Mouse (Mus musculus): ENCODE data around the gene Msh5.

DNA sequence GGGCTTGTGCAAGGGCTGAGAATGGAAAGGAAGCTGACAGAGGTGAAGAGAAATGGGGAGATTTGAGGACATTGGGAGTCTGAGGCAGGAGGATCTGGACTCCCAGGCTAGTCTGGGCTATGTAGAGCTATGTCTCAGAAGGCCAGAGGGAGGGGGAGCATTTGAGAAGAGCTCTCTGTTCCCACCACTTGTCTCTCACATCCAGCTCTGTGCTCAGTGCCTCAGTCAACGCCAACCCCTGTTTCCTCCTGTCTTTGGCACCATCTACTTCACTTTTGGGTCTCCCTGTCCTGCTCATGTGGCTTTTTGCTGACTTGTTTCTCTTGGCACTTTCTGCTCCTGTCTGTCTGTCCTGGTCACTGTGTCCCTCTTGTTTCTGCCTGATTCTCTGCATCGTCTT lies 30.7 kb upstream of the Msh5 start:
- no peak for TF ChIP-seq MAFK (IDR thresholded peaks at IDR 0.05; ENCODE audit: insufficient read depth, low read depth, low read length)
- no peak for TF ChIP-seq CHD2 (IDR thresholded peaks at IDR 0.05; ENCODE audit: low read depth, low read length)
